Mouse (Mus musculus): Measurements from ENCODE around the gene Crtac1.
A peak's percentile ranks its signal among the peaks of the same experiment; 100 is the strongest.

Gene Crtac1

GRCm38 (mm10) chr19:42238341-42238715, 193.3 kb downstream of the Crtac1 start:
- DNase-seq (ENCODE audit: low spot score in 2 of 2) = no peak

- DNase-seq (ENCODE audit: low spot score in 2 of 2) = peak in 1 of 2 experiments; percentile 33
Measured at GRCm38 (mm10) chr19:42237602-42238340, 193.8 kb downstream of the Crtac1 start.

All from frontal cortex, postnatal 10 days (tissue).